Mouse (Mus musculus) hematopoietic stem cell, adult 5-6 weeks (primary cell): ENCODE measurements around the gene Gnptg. TPM values are rescaled to one million over a fixed set of nuclear protein-coding genes. Genes with fewer than 3 reads are reported as not detected.

Experiments used
- ATAC-seq, 2 experiments: fragments of 125-278 bp in 1 of 2; replicated peaks in 1 of 2; 2 replicates each; pipeline ENCODE4 v1.8.0; 2016 to 2017; ENCODE audit warnings: inconsistent platforms in 2 of 2, mild to moderate bottlenecking in 2 of 2, moderate number of reproducible peaks in 2 of 2, low read depth in 1 of 2, moderate TSS enrichment in 1 of 2; ENCODE audit not compliant: low FRiP score in 2 of 2, poor library complexity in 2 of 2, severe bottlenecking in 2 of 2, insufficient read depth in 1 of 2, low TSS enrichment in 1 of 2
- total RNA-seq: library from RNA; stranded (forward); fragments of 172-1452, 232-1000 nt; gene quantifications from 2 replicates; pipeline ENCODE4 v1.2.3, GENCODE M21; 2017

The Gnptg gene
- total RNA-seq, 1 experiment from 2014 or later, result 16.6 TPM

GRCm38 (mm10) chr17:25219492-25220295 is 20.2 kb downstream of the Gnptg start:
- ATAC-seq, result no peak

GRCm38 (mm10) chr17:25218967-25219366 is 21.0 kb downstream of the Gnptg start:
- no peak for ATAC-seq

GRCm38 (mm10) chr17:25215431-25215830 is 24.5 kb downstream of the Gnptg start:
- ATAC-seq, result no peak

GRCm38 (mm10) chr17:25211705-25212104 is 28.2 kb downstream of the Gnptg start:
- ATAC-seq, result no peak

GRCm38 (mm10) chr17:25210680-25211466 is 29.1 kb downstream of the Gnptg start:
- ATAC-seq, result peak; percentile 76 to 78

- no peak for ATAC-seq
Observed at GRCm38 (mm10) chr17:25210006-25210405, 29.9 kb downstream of the Gnptg start.

GRCm38 (mm10) chr17:25202401-25202800 is 37.5 kb downstream of the Gnptg start:
- ATAC-seq, result no peak

GRCm38 (mm10) chr17:25189091-25189490 is 50.8 kb downstream of the Gnptg start:
- ATAC-seq, result no peak

- 0 out of 4 replicates have a peak, but pooled peaks of 1 of the 2 experiments have one; percentile 8 for ATAC-seq
Observed at GRCm38 (mm10) chr17:25188150-25189031, 51.5 kb downstream of the Gnptg start, which contains the start of gene Unkl. Gene Unkl (plus strand): TSS chr17:25188397.

- no peak for ATAC-seq
Observed at GRCm38 (mm10) chr17:25187784-25188149, 52.2 kb downstream of the Gnptg start.

- ATAC-seq, result no peak
Observed at GRCm38 (mm10) chr17:25184961-25185360, 55.0 kb downstream of the Gnptg start.

- ATAC-seq, result peak; percentile 83 to 91
Observed at GRCm38 (mm10) chr17:25184129-25184691, 55.7 kb downstream of the Gnptg start, which contains the start of gene BC003965. Gene BC003965 (plus strand): TSS chr17:25184554.

Other genes starting within 250 kb of the Gnptg start
- 13.3 and 15.4 TPM in 2 replicates for gene Cramp1l, start 224.3 kb downstream of the Gnptg start, total RNA-seq
- 35.1 and 41.3 TPM in 2 replicates for gene Ift140, start 224.0 kb downstream of the Gnptg start, total RNA-seq
- not detected in 2 replicates for gene Tmem204, start 156.5 kb downstream of the Gnptg start, total RNA-seq
- 22.5 and 28.7 TPM in 2 replicates for gene Telo2, start 124.2 kb downstream of the Gnptg start, total RNA-seq
- 0.40 TPM in 1 of 2 replicates, not detected in the other for gene Ptx4, start 119.4 kb downstream of the Gnptg start, total RNA-seq
- gene Clcn7, start 106.7 kb downstream of the Gnptg start, total RNA-seq, result 7.0 and 7.7 TPM in 2 replicates
- gene Ccdc154, start 77.7 kb downstream of the Gnptg start, total RNA-seq, result not detected in 2 replicates
- not detected in 2 replicates for gene Gm38655, start 64.7 kb downstream of the Gnptg start, total RNA-seq
- 13.3 and 18.7 TPM in 2 replicates for gene BC003965, start 55.6 kb downstream of the Gnptg start, total RNA-seq
- gene Unkl, start 51.7 kb downstream of the Gnptg start, total RNA-seq, result 11.6 and 14.4 TPM in 2 replicates
- gene Tsr3, start within 50 bp of the Gnptg start, total RNA-seq, result 29.1 and 29.9 TPM in 2 replicates
- 1.3 and 1.8 TPM in 2 replicates for gene Baiap3, start 16.2 kb upstream of the Gnptg start, total RNA-seq
- 371 and 385 TPM in 2 replicates for gene Ube2i, start 34.5 kb upstream of the Gnptg start, total RNA-seq
- 10.8 and 48.7 TPM in 2 replicates for gene Prss34, start 58.3 kb upstream of the Gnptg start, total RNA-seq
- gene Prss28, start 68.5 kb upstream of the Gnptg start, total RNA-seq, result not detected in 2 replicates
- not detected in 2 replicates for gene Prss29, start 78.5 kb upstream of the Gnptg start, total RNA-seq
- not detected in 2 replicates for gene Tpsab1, start 105.4 kb upstream of the Gnptg start, total RNA-seq
- gene Tpsb2, start 126.2 kb upstream of the Gnptg start, total RNA-seq, result not detected in 2 replicates
- not detected in 2 replicates for gene Tpsg1, start 129.1 kb upstream of the Gnptg start, total RNA-seq
- gene Cacna1h, start 193.7 kb upstream of the Gnptg start, total RNA-seq, result 0.74 TPM in 1 of 2 replicates, not detected in the other
- not detected in 2 replicates for gene Tekt4, start 214.5 kb upstream of the Gnptg start, total RNA-seq